Mouse (Mus musculus) CD8-positive naive resting alpha-beta T cell, adult 57 days (primary cell): ENCODE measurements around the gene Kdelr2. TPM values are rescaled to one million over a fixed set of nuclear protein-coding genes. Genes with fewer than 3 reads are reported as not detected.

Experiments
- total RNA-seq: library from RNA; stranded (reverse); gene quantifications from one replicate; pipeline ENCODE4 v1.2.4, GENCODE M21; 2023

Gene Kdelr2
- 27.3 TPM for total RNA-seq

GRCm38 (mm10) chr5:143403221-143404147 lies at the start of gene Kdelr2:
Gene Kdelr2, plus strand, starts transcription at chr5:143403838.

GRCm38 (mm10) chr5:143356686-143357388 lies 46.8 kb upstream of the Kdelr2 start, which contains the start of gene Grid2ip:
Gene Grid2ip, plus strand, starts transcription at chr5:143357338.

GRCm38 (mm10) chr5:143464100-143464756 lies 60.6 kb downstream of the Kdelr2 start, which contains the start of gene Daglb:
Gene Daglb, plus strand, starts transcription at chr5:143464584.

Other genes with a start within 250 kb of the Kdelr2 start
- 10.6 TPM for gene Rbak, start 223.1 kb upstream of the Kdelr2 start, total RNA-seq
- gene Spdye4b, start 222.8 kb upstream of the Kdelr2 start, total RNA-seq: not detected
- not detected for gene Spdye4a, start 176.9 kb upstream of the Kdelr2 start, total RNA-seq
- gene Zfp12, start 168.7 kb upstream of the Kdelr2 start, total RNA-seq: 30.6 TPM
- gene Zfp316, start 133.8 kb upstream of the Kdelr2 start, total RNA-seq: 2.0 TPM
- gene Zfp853, start 110.2 kb upstream of the Kdelr2 start, total RNA-seq: 0.46 TPM
- 32.6 TPM for gene E130309D02Rik, start 88.5 kb upstream of the Kdelr2 start, total RNA-seq
- 62.1 TPM for gene Zdhhc4, start 74.6 kb upstream of the Kdelr2 start, total RNA-seq
- gene Grid2ip, start 46.5 kb upstream of the Kdelr2 start, total RNA-seq: not detected
- 9.5 TPM for gene Daglb, start 60.7 kb downstream of the Kdelr2 start, total RNA-seq
- 246 TPM for gene Rac1, start 124.2 kb downstream of the Kdelr2 start, total RNA-seq
- gene Cyth3, start 218.6 kb downstream of the Kdelr2 start, total RNA-seq: 38.1 TPM